Mouse (Mus musculus) hindbrain, embryonic 11.5 days (tissue): Measurements from ENCODE around the gene Begain. TPM values are rescaled to one million over a fixed set of nuclear protein-coding genes. Genes with fewer than 3 reads are reported as not detected.

Experiments used
- ATAC-seq: fragments of 200-750 bp; cut with Nextera tagmentation; 2 replicates; pipeline ENCODE4 v1.8.0; 2017; ENCODE audit warnings: mild to moderate bottlenecking, moderate TSS enrichment, moderate library complexity; ENCODE audit not compliant: low FRiP score
- DNase-seq: peaks from one replicate; pipeline ENCODE4 v3.0.0-alpha.2; 2015; ENCODE audit warnings: low spot score
- H3K27ac ChIP-seq: fragments of 300-500 bp; sonication (generic); 2 replicates; pipeline ENCODE4 v1.5.1; 2014; ENCODE audit warnings: mild to moderate bottlenecking, low read depth, low read length
- H3K27me3 ChIP-seq: fragments of 300-500 bp; sonication (generic); 2 replicates; pipeline ENCODE4 v1.6.1; 2014; ENCODE audit warnings: mild to moderate bottlenecking, low read length, moderate library complexity, mixed read lengths; ENCODE audit not compliant: control insufficient read depth, insufficient read depth
- H3K36me3 ChIP-seq: fragments of 300-500 bp; sonication (generic); 2 replicates; pipeline ENCODE4 v1.6.1; 2014; ENCODE audit warnings: mild to moderate bottlenecking, low read length, moderate library complexity, mixed read lengths; ENCODE audit not compliant: control insufficient read depth, insufficient read depth
- H3K4me1 ChIP-seq: fragments of 300-500 bp; sonication (generic); replicated peaks from 2 replicates; pipeline ENCODE4 v1.6.1; 2014; ENCODE audit warnings: low read length, mixed read lengths; ENCODE audit not compliant: control insufficient read depth, insufficient read depth
- H3K4me2 ChIP-seq: fragments of 300-500 bp; sonication (generic); replicated peaks from 2 replicates; pipeline ENCODE4 v1.6.1; 2014; ENCODE audit warnings: mild to moderate bottlenecking, low read depth, low read length
- H3K4me3 ChIP-seq: fragments of 300-500 bp; sonication (generic); 2 replicates; pipeline ENCODE4 v1.5.1; 2014; ENCODE audit warnings: low read depth, low read length
- H3K9ac ChIP-seq: fragments of 300-500 bp; sonication (generic); 2 replicates; pipeline ENCODE4 v1.6.1; 2014; ENCODE audit warnings: low read depth, low read length
- H3K9me3 ChIP-seq: fragments of 300-500 bp; sonication (generic); 2 replicates; pipeline ENCODE4 v1.6.1; 2016; ENCODE audit warnings: low read length; ENCODE audit not compliant: control insufficient read depth
- WGBS: fragments of 180-500 bp; shearing (Covaris S2); extraction: QIAGEN DNeasy Blood & Tissue Kit; methylation state at CpG from one replicate; pipeline ENCODE4 v1.1.7; 2014; 5-methylcytosine and 5-hydroxymethylcytosine counted together
- polyA plus RNA-seq: library from polyadenylated mRNA; unstranded; fragments of >200 nt; fragmentation: Nextera tagmentation; extraction: Ambion mirVana; gene quantifications from 2 replicates; pipeline ENCODE4 v1.2.1, GENCODE M21; 2014

Gene Begain
- polyA plus RNA-seq, 1 experiment from 2014 or later = 16.1 TPM

DNA sequence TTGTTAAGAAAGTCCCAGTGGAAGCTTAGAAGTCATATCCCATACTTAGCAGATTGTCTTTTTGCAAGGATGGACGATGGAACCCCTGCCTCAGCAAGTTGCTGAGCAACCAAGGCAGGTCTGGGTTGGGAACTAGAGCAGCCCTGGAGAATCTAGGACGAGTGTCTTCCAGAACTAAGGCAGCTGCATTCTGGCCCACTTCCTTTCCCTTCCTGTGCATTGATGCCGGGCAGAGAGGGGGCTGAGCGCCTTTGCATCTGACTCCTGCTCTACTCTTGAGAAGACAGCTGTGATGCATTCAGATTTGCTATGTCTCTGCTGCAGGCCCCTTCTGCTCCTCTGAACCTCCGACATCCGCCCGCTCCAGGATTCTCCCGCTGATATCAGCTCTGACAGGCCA lies 70.8 kb downstream of the Begain start:
- no peak overlapping the region for H3K9ac ChIP-seq
- no peak for ATAC-seq
- no peaks in the 10 kb centered on the region for H3K4me1 ChIP-seq
- no peak overlapping the region for H3K4me3 ChIP-seq
- H3K4me2 ChIP-seq = no peak overlapping the region
- no peaks in the 10 kb centered on the region for H3K9me3 ChIP-seq
- 66% methylated on average over 8 of the region's 8 CpGs for WGBS
- no peak for DNase-seq
- H3K27ac ChIP-seq = no peak overlapping the region
- H3K27me3 ChIP-seq = no peaks in the 10 kb centered on the region
- no peaks in the 10 kb centered on the region for H3K36me3 ChIP-seq

DNA sequence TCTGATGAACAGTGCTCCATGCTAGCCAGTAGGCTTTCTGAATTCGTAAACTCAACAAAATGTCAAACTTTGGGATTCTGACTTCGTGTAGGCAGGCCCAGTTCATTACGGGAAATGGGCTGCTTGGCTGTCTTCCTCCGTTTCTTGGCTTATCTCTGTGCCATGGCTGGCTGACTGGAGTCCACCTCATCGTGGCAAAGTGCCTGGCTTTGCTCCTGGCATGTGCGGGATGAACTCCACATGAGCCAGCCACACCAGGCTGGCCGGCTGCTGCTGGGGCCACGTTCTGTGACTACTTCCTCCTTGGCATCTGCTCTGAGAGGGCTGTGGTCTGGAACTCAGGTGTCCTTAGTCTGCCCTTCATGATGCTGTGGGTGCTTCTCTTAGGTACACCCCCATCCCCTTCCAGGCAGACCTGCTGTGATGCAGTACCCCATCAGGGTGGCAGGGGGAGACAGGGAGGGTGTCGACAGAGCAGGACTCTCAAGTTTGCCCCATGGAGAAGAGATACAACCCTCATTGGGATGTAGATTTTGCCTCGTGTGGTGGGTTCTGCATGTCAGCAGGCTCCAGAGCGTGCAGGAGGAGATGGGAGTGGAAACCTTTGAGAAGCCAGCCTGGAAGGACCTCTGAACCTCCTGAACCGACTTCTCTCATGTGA lies 71.9 kb downstream of the Begain start:
- no peak for DNase-seq
- H3K9ac ChIP-seq = no peak overlapping the region
- no peaks in the 10 kb centered on the region for H3K9me3 ChIP-seq
- H3K4me2 ChIP-seq = no peak overlapping the region
- 75% methylated on average over 12 of the region's 12 CpGs for WGBS
- no peaks in the 10 kb centered on the region for H3K4me1 ChIP-seq
- H3K27me3 ChIP-seq = no peaks in the 10 kb centered on the region
- H3K27ac ChIP-seq = no peak overlapping the region
- no peaks in the 10 kb centered on the region for H3K36me3 ChIP-seq
- no peak for ATAC-seq
- H3K4me3 ChIP-seq = no peak overlapping the region

DNA sequence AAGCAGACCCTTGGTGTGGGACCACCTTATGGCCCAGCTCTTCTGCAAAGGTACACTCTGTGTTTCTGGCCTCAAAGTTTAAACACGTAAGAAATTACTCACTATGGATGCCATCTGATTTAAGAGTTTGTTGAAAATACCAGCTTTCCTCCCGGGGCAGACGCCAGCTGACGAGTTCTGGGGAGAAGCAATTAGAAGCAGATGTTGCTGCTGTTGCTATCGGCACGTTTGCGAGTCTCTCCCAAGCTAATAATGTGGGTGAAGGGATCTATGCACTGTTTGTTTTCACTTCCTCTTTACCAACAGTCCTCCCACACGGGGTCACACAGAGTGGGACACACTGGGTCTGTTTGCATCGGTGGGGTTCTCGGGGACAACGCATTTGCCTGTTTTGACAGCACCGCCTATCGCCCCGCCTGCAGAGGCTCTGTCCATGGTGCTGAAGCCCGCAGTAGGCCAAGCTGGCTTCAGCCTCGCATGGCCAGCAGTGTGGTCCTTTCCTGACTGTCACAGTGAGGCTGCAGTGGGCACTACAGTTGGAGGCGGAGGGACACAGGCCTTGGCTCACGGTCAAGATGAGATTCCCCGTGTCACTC lies 73.5 kb downstream of the Begain start:
- Histone ChIP-seq H3K9ac (no peak overlapping the region), H3K27ac (no peak overlapping the region), H3K4me3 (no peak overlapping the region), H3K4me2 (no peak overlapping the region), H3K4me1 (no peaks in the 10 kb centered on the region), H3K36me3 (no peaks in the 10 kb centered on the region), H3K9me3 (no peaks in the 10 kb centered on the region), H3K27me3 (no peaks in the 10 kb centered on the region)
- ATAC-seq = no peak
- 14% methylated on average over 19 of the region's 19 CpGs for WGBS
- DNase-seq = peak; percentile 79

DNA sequence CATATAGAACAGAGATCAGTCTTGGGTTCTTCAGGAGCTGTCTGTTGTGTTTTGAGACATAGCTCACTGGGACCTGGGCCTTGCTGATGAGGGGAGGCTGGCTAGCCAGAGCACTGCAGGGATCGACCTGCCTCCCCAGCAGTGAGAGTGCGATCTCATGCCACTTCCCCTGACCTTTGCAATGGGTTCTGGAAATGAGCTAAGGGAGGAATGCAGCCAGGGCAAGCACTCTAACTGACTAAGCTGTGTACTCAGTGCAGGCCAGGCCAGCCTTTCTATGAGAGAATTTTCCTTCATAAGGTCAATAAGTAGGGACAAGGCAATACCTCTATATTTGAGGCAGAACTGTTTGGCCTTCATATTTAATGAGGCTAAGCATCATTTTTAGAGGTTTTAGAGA lies 75.0 kb downstream of the Begain start:
- Histone ChIP-seq H3K9ac (no peak overlapping the region), H3K9me3 (no peaks in the 10 kb centered on the region), H3K27me3 (no peaks in the 10 kb centered on the region), H3K36me3 (no peaks in the 10 kb centered on the region), H3K4me3 (no peak overlapping the region), H3K4me1 (no peaks in the 10 kb centered on the region), H3K27ac (no peak overlapping the region), H3K4me2 (no peak overlapping the region)
- 68% methylated on average over 2 of the region's 2 CpGs for WGBS
- ATAC-seq (no peak), DNase-seq (no peak)

DNA sequence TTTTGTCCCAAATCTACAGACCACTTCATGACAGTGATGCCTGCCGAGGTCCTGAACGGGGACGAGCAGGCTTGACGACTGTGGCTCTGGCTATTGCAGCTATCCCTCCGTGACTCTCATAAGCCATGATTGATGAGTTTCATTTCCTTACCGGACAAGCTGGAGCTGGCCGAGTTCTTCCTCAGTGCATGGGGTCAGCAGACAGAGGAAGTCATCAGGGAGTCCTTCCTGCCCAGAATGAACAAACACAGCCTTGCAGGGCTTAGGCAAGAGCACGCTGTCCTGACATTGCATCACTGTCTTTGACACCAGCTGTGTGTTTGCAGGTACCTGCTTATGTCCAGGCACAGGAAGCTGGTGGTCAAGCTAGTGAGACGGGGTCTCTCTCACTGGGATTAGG lies 77.6 kb downstream of the Begain start:
- ATAC-seq (no peak), DNase-seq (no peak)
- H3K9ac ChIP-seq = no peak overlapping the region
- no peak overlapping the region for H3K4me2 ChIP-seq
- H3K27me3 ChIP-seq = no peaks in the 10 kb centered on the region
- H3K9me3 ChIP-seq = no peaks in the 10 kb centered on the region
- no peaks in the 10 kb centered on the region for H3K36me3 ChIP-seq
- no peak overlapping the region for H3K4me3 ChIP-seq
- 56% methylated on average over 9 of the region's 9 CpGs for WGBS
- H3K27ac ChIP-seq = no peak overlapping the region
- no peaks in the 10 kb centered on the region for H3K4me1 ChIP-seq

DNA sequence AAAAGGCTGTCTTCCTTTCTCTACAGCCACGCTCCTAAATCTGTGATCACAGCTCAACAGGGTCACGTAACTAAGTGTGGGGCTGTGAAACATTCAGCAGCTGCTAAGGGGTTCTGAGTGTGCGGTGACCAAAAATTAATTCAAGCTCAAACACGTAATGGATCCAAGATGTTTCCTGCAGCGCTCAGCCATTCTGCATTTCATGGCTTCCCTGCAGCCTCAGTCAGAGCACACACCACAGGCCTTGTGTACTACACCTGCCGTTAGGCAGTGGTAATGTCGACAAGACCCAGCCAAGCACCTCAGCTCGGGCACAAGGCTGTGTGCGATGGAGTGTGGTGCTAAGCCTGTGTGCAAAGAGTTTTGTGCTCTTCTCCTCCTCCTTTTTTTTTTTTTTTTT lies 80.6 kb downstream of the Begain start:
- Histone ChIP-seq H3K4me3 (no peak overlapping the region), H3K27ac (no peak overlapping the region), H3K9ac (no peak overlapping the region), H3K9me3 (no peaks in the 10 kb centered on the region), H3K36me3 (no peaks in the 10 kb centered on the region), H3K4me1 (no peaks in the 10 kb centered on the region), H3K27me3 (no peaks in the 10 kb centered on the region), H3K4me2 (no peak overlapping the region)
- no peak for DNase-seq
- WGBS = 87% methylated on average over 9 of the region's 9 CpGs
- ATAC-seq = no peak

DNA sequence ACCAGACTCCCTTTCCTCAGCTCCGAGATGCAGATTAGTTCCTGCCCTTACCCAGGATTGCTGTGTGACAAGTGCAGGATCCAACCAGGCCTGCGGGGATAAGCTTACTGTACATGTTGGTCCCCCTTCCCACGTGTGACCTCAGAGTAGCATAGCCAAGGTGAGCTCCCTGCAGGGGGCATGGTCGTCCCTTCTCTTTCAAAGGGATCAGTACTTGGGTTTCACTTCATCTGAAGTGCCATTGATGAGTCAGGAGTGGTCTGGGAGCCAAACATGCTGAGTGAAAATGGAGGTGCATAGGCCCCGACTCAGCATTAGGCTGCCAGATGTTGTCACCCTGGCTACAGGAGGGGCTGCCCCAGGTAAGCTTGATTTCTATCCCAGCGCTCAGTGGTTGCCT lies 83.0 kb downstream of the Begain start:
- H3K4me2 ChIP-seq = no peak overlapping the region
- no peak overlapping the region for H3K9ac ChIP-seq
- H3K36me3 ChIP-seq = no peaks in the 10 kb centered on the region
- no peak for ATAC-seq
- H3K27me3 ChIP-seq = no peaks in the 10 kb centered on the region
- no peaks in the 10 kb centered on the region for H3K9me3 ChIP-seq
- H3K4me3 ChIP-seq = no peak overlapping the region
- peak overlapping the region; percentile 52; the same call in 1 of the 2 replicates for H3K27ac ChIP-seq
- DNase-seq = no peak
- H3K4me1 ChIP-seq = no peaks in the 10 kb centered on the region; the same call in 1 of the 2 replicates
- WGBS = 66% methylated on average over 6 of the region's 6 CpGs

DNA sequence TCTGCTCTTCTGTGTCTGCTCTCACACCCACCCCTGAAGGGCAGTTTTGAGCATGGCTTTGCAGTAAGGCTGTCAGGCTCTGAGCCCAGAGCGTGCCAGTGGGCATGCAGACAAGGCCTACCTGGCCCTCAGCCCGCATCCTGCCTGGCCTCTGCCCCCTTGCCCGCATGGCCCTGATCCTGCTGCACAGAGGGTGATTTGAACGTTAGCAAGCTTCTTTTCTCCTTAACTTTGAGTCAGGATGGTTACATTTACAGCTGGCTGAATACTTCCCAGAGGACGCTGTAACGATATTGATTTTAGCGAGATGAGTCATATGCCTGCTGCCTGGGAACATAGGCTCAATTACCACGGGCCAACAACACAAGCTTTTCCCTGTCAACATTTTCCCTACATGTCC lies 83.5 kb downstream of the Begain start:
- 73% methylated on average over 8 of the region's 8 CpGs for WGBS
- no peak for ATAC-seq
- no peak for DNase-seq
- Histone ChIP-seq H3K27ac (peak overlapping the region; percentile 52), H3K4me3 (no peak overlapping the region), H3K9me3 (no peaks in the 10 kb centered on the region), H3K9ac (no peak overlapping the region), H3K4me1 (peaks cover 3% of the 10 kb centered on the region; the same call in 1 of the 2 replicates), H3K4me2 (no peak overlapping the region), H3K27me3 (no peaks in the 10 kb centered on the region), H3K36me3 (no peaks in the 10 kb centered on the region)

DNA sequence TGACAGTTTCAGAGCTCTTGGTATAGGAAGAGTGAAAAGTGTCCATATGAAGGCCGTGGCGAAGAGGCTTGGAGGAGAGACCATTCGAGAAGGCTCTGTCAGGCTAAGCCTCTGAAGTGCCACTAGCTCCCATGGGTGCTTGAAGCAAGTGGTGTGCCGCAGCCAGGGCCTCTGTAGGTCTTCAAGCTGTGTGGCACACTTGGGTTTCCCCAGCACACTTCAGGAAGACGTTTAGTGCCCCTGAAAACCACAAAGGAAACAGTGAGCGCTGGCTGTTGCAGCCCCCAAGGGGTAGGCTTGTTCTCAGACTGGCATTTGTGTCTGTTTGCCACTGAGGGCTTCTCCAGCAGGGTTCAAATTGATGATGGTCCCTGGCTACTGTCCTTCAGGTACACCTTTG lies 84.5 kb downstream of the Begain start:
- Histone ChIP-seq H3K4me2 (no peak overlapping the region), H3K36me3 (no peaks in the 10 kb centered on the region), H3K4me3 (no peak overlapping the region), H3K4me1 (peaks cover 6% of the 10 kb centered on the region; the same call in 1 of the 2 replicates), H3K9ac (no peak overlapping the region), H3K27ac (no peak overlapping the region), H3K27me3 (no peaks in the 10 kb centered on the region), H3K9me3 (no peaks in the 10 kb centered on the region)
- DNase-seq = no peak
- 91% methylated on average over 6 of the region's 6 CpGs for WGBS
- no peak for ATAC-seq
